Mouse (Mus musculus): ENCODE data around the gene Pex5l. TPM values are rescaled to one million over a fixed set of nuclear protein-coding genes. Genes with fewer than 3 reads are reported as not detected.
A peak's percentile ranks its signal among the peaks of the same experiment; 100 is the strongest.

Pex5l gene
- total and polyA plus RNA-seq, 2 experiments from 2014 or later = 4.3 to 30.5 TPM

- 48% methylated on average over 3 of the region's 3 CpGs for WGBS
- Histone ChIP-seq H3K36me3 (ENCODE audit: insufficient read depth, low read length) (no peaks in the 10 kb centered on the region), H3K4me2 (ENCODE audit: low read depth, low read length, poor library complexity, severe bottlenecking) (no peak overlapping the region), H3K9ac (replicated peaks; ENCODE audit: low read length, poor library complexity, severe bottlenecking) (no peak overlapping the region), H3K4me1 (ENCODE audit: insufficient read depth, low read length) (no peaks in the 10 kb centered on the region), H3K27ac (ENCODE audit: low read depth, low read length) (no peak overlapping the region), H3K9me3 (ENCODE audit: low read length) (no peaks in the 10 kb centered on the region), H3K4me3 (ENCODE audit: low read depth, low read length) (no peak overlapping the region), H3K27me3 (ENCODE audit: insufficient read depth, low read length) (no peaks in the 10 kb centered on the region)
- DNase-seq (ENCODE audit: low spot score) = no peak
- no peak for TF ChIP-seq CTCF (IDR thresholded peaks at IDR 0.05)
- peak; percentile 31; the same call in 1 of the 2 replicates for ATAC-seq (ENCODE audit: low FRiP score)
These were observed 157.9 kb downstream of the Pex5l start for GRCm38 (mm10) chr3:32985141-32985540.

DNA sequence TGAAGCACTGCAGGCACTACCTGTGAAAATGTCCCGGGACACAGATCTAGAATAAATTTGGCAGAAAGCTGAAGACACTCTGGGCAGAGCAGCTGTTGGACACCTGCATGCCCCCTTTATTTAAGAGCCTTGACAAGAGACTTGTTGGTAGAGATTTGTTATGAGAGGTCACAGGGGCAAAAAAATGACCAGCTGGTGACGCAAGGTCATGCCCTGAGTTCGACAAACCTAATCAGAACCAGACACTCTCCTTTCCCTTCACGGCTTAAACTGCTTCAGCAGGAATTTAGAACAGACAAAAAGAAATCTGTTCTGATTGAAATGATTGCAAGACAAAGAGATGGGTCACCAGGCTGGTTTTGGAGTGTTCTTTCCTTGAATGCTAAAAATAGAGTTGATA lies 163.1 kb downstream of the Pex5l start:
- DNase-seq (ENCODE audit: low spot score) (no peak), ATAC-seq (ENCODE audit: low FRiP score) (no peak)
- H3K9ac ChIP-seq (replicated peaks; ENCODE audit: low read length, poor library complexity, severe bottlenecking) = no peak overlapping the region
- H3K4me3 ChIP-seq (ENCODE audit: low read depth, low read length) = no peak overlapping the region
- H3K36me3 ChIP-seq (ENCODE audit: insufficient read depth, low read length) = no peaks in the 10 kb centered on the region
- 65% methylated on average over 4 of the region's 4 CpGs for WGBS
- no peaks in the 10 kb centered on the region for H3K9me3 ChIP-seq (ENCODE audit: low read length)
- TF ChIP-seq CTCF (IDR thresholded peaks at IDR 0.05) = no peak
- no peak overlapping the region for H3K4me2 ChIP-seq (ENCODE audit: low read depth, low read length, poor library complexity, severe bottlenecking)
- no peak overlapping the region for H3K27ac ChIP-seq (ENCODE audit: low read depth, low read length)
- no peaks in the 10 kb centered on the region for H3K27me3 ChIP-seq (ENCODE audit: insufficient read depth, low read length)
- H3K4me1 ChIP-seq (ENCODE audit: insufficient read depth, low read length) = no peaks in the 10 kb centered on the region

DNA sequence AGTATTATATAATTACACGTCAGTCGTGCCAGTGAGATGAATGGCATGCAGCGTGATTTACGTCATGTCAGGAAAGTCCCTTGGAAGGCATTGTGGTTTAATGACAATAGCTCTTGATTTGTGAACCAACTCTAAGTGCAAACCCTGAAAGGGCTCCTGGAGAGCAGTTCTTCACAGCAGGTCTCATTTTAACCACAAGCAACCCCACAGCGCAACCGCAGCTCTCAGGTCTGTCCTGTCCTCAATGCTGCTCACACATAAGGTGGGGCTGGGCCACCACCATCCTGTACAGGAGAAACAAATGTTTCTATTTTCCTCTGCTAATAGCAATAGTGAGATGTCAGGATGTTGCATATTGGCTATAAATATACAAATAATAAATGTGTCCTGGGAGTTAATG lies 163.8 kb downstream of the Pex5l start:
- TF ChIP-seq CTCF (IDR thresholded peaks at IDR 0.05) = no peak
- Histone ChIP-seq H3K36me3 (ENCODE audit: insufficient read depth, low read length) (no peaks in the 10 kb centered on the region), H3K4me3 (ENCODE audit: low read depth, low read length) (no peak overlapping the region), H3K27ac (ENCODE audit: low read depth, low read length) (no peak overlapping the region), H3K9me3 (ENCODE audit: low read length) (no peaks in the 10 kb centered on the region), H3K27me3 (ENCODE audit: insufficient read depth, low read length) (no peaks in the 10 kb centered on the region), H3K4me1 (ENCODE audit: insufficient read depth, low read length) (no peaks in the 10 kb centered on the region), H3K9ac (replicated peaks; ENCODE audit: low read length, poor library complexity, severe bottlenecking) (no peak overlapping the region), H3K4me2 (ENCODE audit: low read depth, low read length, poor library complexity, severe bottlenecking) (no peak overlapping the region)
- no peak for DNase-seq (ENCODE audit: low spot score)
- no peak for ATAC-seq (ENCODE audit: low FRiP score)
- 36% methylated on average over 6 of the region's 6 CpGs for whole genome bisulfite sequencing

GRCm38 (mm10) chr3:32970257-32970656 lies 172.8 kb downstream of the Pex5l start:
- H3K9ac ChIP-seq (replicated peaks; ENCODE audit: low read length, poor library complexity, severe bottlenecking) = no peak overlapping the region
- H3K9me3 ChIP-seq (ENCODE audit: low read length) = no peaks in the 10 kb centered on the region
- no peak overlapping the region for H3K4me3 ChIP-seq (ENCODE audit: low read depth, low read length)
- no peaks in the 10 kb centered on the region for H3K27me3 ChIP-seq (ENCODE audit: insufficient read depth, low read length)
- ATAC-seq (ENCODE audit: low FRiP score) = no peak
- 96% methylated on average over 1 of the region's 1 CpGs for WGBS
- no peaks in the 10 kb centered on the region for H3K36me3 ChIP-seq (ENCODE audit: insufficient read depth, low read length)
- TF ChIP-seq CTCF (IDR thresholded peaks at IDR 0.05) = no peak
- no peak overlapping the region for H3K27ac ChIP-seq (ENCODE audit: low read depth, low read length)
- DNase-seq (ENCODE audit: low spot score) = no peak
- no peaks in the 10 kb centered on the region for H3K4me1 ChIP-seq (ENCODE audit: insufficient read depth, low read length)
- no peak overlapping the region for H3K4me2 ChIP-seq (ENCODE audit: low read depth, low read length, poor library complexity, severe bottlenecking)

- TF ChIP-seq CTCF (IDR thresholded peaks at IDR 0.05) = no peak
- Histone ChIP-seq H3K9ac (replicated peaks; ENCODE audit: low read length, poor library complexity, severe bottlenecking) (no peak overlapping the region), H3K4me2 (ENCODE audit: low read depth, low read length, poor library complexity, severe bottlenecking) (no peak overlapping the region), H3K27me3 (ENCODE audit: insufficient read depth, low read length) (no peaks in the 10 kb centered on the region), H3K36me3 (ENCODE audit: insufficient read depth, low read length) (no peaks in the 10 kb centered on the region), H3K27ac (ENCODE audit: low read depth, low read length) (no peak overlapping the region), H3K9me3 (ENCODE audit: low read length) (no peaks in the 10 kb centered on the region), H3K4me1 (ENCODE audit: insufficient read depth, low read length) (no peaks in the 10 kb centered on the region), H3K4me3 (ENCODE audit: low read depth, low read length) (no peak overlapping the region)
- WGBS = 97% methylated on average over 1 of the region's 1 CpGs
- DNase-seq (ENCODE audit: low spot score) (peak; percentile 15), ATAC-seq (ENCODE audit: low FRiP score) (no peak)
These were observed 174.2 kb downstream of the Pex5l start for GRCm38 (mm10) chr3:32968671-32969425.

DNA sequence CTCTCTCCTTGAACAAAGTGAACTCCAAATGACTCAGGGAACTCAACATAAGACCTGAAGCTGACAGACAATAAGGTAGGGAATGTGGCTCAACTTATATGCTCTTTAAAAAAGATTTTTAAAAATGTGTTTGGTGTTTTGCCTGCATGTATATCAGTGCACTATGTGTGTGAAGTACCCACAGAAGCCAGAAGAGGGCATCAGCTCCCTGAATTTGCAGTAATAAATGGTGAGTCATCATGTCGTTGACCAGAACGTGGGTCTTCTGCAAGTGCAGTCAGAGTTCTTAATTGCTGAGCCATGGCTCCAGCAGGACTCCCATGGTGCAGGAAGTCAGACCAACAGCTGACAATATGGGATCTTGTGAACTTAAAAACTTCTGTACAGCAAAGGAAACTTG lies 177.5 kb downstream of the Pex5l start:
- no peak overlapping the region for H3K4me2 ChIP-seq (ENCODE audit: low read depth, low read length, poor library complexity, severe bottlenecking)
- DNase-seq (ENCODE audit: low spot score) (peak; percentile 61), ATAC-seq (ENCODE audit: low FRiP score) (no peak)
- no peaks in the 10 kb centered on the region for H3K4me1 ChIP-seq (ENCODE audit: insufficient read depth, low read length)
- WGBS = 3% methylated on average over 2 of the region's 2 CpGs
- H3K9me3 ChIP-seq (ENCODE audit: low read length) = no peaks in the 10 kb centered on the region
- H3K9ac ChIP-seq (replicated peaks; ENCODE audit: low read length, poor library complexity, severe bottlenecking) = no peak overlapping the region
- H3K4me3 ChIP-seq (ENCODE audit: low read depth, low read length) = no peak overlapping the region
- peak; percentile 82 for TF ChIP-seq CTCF (IDR thresholded peaks at IDR 0.05)
- H3K27me3 ChIP-seq (ENCODE audit: insufficient read depth, low read length) = no peaks in the 10 kb centered on the region
- H3K36me3 ChIP-seq (ENCODE audit: insufficient read depth, low read length) = no peaks in the 10 kb centered on the region
- no peak overlapping the region for H3K27ac ChIP-seq (ENCODE audit: low read depth, low read length)
